Mouse (Mus musculus): ENCODE data around the gene Tmem126b. TPM values are rescaled to one million over a fixed set of nuclear protein-coding genes. Genes with fewer than 3 reads are reported as not detected.

Tmem126b gene
- total RNA-seq (2015) = 9.3 and 12.1 TPM in 2 replicates
- total RNA-seq (2017) = 11.3 and 12.8 TPM in 2 replicates

DNA sequence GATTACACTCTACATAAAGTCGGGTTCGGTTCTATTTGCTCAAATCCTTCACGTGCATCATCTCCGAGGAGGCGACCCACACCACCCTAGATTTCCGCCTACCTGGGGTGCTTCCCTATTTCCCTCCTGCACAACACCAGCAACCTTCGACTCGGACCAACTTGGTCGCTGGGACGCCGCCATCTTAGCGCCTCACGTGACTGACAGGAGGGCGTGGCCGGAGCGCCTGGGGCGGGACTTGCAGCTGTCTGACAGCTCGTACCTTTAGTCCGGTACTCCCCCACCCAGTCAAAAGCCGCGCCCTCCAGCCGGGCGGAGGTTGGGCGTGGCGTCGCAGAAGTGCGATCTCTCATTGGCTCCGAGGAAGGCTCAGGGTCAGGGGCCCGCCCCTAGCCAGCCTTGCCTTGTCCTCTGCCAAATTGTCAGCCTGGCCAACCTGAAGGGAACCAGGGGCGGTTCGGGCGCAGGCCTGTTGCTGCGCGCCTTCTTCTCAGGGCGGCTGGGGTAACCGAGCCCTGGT is at the start of gene Tmem126b:
TSS of gene Tmem126b (minus strand) at position 209 of the 520 bp plus-strand sequence.
- ATAC-seq (replicated peaks; ENCODE audit: poor library complexity) = peak; percentile 93

- no peak for ATAC-seq (replicated peaks; ENCODE audit: poor library complexity)
Observed at GRCm38 (mm10) chr7:90512293-90512692, 36.5 kb upstream of the Tmem126b start.

- no peak for ATAC-seq (replicated peaks; ENCODE audit: poor library complexity)
Observed at GRCm38 (mm10) chr7:90508124-90508523, 32.3 kb upstream of the Tmem126b start.

DNA sequence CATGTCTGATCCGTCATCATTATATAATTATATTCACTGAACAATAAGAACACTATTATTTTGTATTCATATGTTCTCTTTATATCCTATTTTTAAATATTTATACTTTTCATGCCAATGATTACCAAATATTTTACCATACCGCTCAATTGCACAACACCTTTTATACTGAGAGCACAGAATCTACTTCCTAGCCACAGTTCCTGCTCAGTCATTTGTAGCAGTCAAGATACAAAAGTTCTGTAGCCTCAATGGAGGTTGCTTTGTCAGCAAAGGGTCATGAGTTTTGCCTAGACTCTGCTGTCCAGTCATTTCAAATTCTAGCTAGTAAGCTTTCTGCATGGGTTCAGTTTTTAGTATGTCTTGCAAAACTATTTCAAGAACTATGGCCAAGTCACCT is 6.8 kb upstream of the Tmem126b start:
- ATAC-seq (replicated peaks; ENCODE audit: poor library complexity) = peak; percentile 63

DNA sequence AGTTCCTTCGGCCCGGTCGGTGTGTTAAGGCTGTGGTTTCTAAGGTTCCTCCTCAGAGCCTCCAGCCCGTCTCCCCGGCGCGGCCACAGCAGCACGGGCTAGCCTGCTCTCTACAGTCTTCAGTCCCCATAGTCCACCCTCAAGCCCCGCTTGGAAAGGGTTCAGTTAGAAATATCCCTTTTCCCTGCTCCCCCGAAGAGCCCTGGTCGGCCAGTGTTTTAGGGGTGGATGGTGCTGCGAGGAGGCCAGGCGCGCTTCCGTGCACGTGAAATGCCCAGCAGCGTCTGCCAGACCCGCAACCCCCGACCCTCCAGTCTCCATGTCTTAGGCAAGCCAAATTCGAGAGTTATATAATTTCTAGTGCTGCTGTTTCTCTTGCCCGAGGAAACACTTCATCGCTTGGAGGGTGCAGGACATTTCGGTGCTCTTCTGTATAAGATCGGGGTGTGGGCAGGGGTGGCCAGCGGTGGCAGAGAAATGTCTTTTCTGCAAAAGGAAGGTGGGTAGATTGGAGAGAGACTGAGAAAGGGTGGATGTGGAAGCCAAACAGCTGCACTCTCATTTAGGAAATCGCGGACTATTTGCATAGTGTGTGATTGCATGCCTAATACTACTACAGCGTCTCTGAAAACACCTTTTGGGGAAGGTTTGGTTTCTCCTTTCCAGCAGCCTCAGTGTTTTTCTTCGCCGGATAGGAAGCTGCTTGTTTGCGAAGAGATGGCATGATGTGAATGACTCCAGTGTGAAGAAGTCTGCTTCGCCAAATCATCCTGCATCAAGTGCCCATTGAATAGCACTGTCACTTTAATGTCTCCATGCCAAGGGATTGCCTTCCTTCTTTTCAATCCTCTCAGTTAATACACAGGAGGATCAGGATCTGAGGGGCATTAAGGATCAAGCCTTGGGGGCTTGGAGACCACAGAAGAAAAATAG is 778 bp upstream of the Tmem126b start, which contains the start of gene Dlg2:
TSS of gene Dlg2 (plus strand) at position 360 of the 933 bp plus-strand sequence.
- ATAC-seq (replicated peaks; ENCODE audit: poor library complexity) = peak; percentile 7; the same call in 1 of the 2 replicates

- no peak for ATAC-seq (replicated peaks; ENCODE audit: poor library complexity)
Observed at GRCm38 (mm10) chr7:90473511-90473910, 2.3 kb downstream of the Tmem126b start.

- ATAC-seq (replicated peaks; ENCODE audit: poor library complexity) = no peak
Observed at GRCm38 (mm10) chr7:90461441-90461840, 14.4 kb downstream of the Tmem126b start.

- ATAC-seq (replicated peaks; ENCODE audit: poor library complexity) = peak; percentile 70
Observed at GRCm38 (mm10) chr7:90460930-90461329, 14.9 kb downstream of the Tmem126b start.

DNA sequence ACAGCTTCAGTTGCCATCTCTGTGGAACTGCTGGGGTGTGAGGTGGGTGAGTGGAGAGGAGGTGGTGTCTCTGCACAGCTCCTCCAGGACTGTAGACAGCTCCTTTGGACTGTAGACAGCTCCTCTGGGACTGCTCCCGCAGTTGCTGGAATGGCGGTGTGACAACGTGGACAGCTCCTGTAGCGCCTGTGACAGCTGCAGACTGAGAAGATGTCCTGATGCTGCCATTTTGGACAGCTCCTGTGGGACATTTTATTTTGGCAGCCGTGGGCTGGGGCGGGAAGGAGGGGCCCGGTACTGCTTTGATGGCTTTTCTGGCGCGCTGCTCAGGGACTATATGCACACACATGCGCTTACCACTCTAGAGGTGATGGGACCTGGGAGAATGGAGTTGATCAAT is 15.5 kb downstream of the Tmem126b start:
- ATAC-seq (replicated peaks; ENCODE audit: poor library complexity) = no peak

- ATAC-seq (replicated peaks; ENCODE audit: poor library complexity) = peak; percentile 19; the same call in 1 of the 2 replicates
Observed at GRCm38 (mm10) chr7:90457517-90457916, 18.3 kb downstream of the Tmem126b start.

DNA sequence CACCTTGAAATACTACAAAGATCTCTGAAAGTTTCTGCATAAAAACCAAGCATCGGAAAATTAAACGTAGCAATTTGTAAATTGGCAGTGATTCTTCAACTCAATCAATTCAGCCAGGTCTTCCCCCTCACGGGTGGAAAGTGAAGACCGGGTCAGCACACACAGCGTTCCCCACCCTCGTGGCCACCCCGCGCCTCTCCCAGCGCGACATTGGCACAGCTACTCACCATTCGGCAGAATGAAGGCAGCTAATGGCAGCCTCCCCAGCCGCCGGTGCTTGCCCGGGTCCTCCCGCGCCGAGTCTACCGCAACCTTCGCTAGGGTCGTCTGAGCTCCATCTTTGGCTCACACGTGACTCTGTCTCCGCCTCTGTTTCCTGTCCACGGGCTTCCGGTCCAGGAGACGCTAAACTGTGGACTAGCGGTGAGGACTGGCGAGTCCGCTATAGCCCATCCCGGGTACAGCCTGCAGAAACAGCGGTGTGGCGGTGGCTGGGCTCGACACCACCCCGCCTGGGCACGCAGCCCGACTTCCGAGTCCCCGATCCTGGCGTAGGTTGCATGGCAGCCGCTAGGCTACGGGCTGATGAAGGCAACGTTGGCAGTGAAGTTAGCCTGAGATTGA is 18.8 kb downstream of the Tmem126b start, which contains the start of gene Tmem126a:
TSS of gene Tmem126a (minus strand) at position 385 of the 624 bp plus-strand sequence.
- ATAC-seq (replicated peaks; ENCODE audit: poor library complexity) = peak; percentile 88

DNA sequence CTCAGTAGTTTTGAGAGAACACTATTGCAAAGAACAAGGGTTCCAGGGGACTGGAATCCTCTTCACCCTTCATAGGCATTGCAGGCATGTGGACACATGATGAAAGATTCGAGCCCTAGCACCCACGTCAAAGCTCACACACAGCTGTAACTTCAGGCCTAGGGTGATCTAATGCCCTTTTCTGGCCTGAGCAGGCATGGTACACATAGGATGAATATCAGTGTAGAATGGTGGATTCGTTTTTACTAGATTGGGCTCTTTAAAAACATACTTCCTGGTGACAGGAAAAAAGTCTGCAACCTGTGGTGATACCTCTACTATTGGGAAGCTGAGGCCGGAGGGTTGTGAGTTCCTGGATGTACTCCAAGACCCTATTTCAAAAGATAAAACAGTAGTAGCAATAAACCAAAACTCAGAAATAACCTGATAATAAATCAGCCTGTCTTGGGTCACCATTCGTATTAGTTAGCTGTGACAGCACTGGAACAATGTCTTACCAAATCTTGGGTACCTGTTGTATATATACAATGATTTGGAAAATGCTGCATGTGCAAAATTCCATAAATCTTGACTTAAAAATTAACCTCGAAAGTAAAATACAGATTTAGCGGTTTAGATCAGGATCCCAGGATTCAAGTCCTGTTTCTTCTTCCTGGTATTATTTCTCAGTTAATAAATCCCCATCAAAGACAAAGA is 19.5 kb downstream of the Tmem126b start:
- no peak for ATAC-seq (replicated peaks; ENCODE audit: poor library complexity)

- no peak for ATAC-seq (replicated peaks; ENCODE audit: poor library complexity)
Observed at GRCm38 (mm10) chr7:90444206-90444605, 31.6 kb downstream of the Tmem126b start.

GRCm38 (mm10) chr7:90443101-90444091 is 32.4 kb downstream of the Tmem126b start:
- peak; percentile 40 for ATAC-seq (replicated peaks; ENCODE audit: poor library complexity)

- peak; percentile 88 for ATAC-seq (replicated peaks; ENCODE audit: poor library complexity)
Observed at GRCm38 (mm10) chr7:90442518-90443080, 33.2 kb downstream of the Tmem126b start, which contains the start of gene Crebzf. Crebzf (plus strand) TSS chr7:90442729.

DNA sequence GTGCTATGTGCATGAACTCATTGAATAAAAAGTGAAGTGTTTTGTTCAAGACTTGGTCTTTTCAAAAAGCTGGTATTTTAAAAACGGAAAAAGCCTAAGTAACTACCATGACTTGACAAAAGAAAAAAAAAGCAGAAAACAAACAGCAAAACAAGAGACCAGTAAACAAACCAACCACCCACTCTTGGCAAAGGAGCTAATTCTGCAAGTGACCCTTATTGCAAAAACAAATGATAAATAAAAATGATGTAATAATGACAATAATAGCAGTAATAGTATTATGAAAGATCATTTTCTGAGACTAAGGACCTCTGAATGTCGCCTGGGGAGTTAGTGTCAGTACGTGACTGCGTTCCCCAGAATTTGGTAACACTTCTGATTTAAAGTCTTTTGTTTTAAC is 33.7 kb downstream of the Tmem126b start:
- peak; percentile 8 for ATAC-seq (replicated peaks; ENCODE audit: poor library complexity)

DNA sequence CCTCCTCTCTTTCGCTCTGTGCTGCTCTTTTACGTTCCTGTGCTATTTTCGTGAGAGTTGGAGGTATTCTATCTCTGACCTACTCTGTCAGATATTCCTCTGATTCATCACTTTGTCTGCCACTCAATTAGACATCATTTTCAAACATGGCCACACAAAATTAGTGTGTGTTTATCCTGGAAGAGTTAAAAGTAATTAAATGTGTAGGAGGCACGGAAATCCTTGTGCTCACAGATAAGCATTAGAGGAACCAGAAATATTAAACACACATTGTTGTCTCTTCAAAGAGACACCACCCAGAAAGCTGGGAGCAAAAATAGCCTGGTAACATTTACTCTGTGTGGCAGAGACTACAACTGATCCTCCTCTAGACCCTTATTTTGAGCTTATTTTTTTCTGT is 35.8 kb downstream of the Tmem126b start:
- ATAC-seq (replicated peaks; ENCODE audit: poor library complexity) = no peak

GRCm38 (mm10) chr7:90432221-90432620 is 43.6 kb downstream of the Tmem126b start:
- ATAC-seq (replicated peaks; ENCODE audit: poor library complexity) = no peak

DNA sequence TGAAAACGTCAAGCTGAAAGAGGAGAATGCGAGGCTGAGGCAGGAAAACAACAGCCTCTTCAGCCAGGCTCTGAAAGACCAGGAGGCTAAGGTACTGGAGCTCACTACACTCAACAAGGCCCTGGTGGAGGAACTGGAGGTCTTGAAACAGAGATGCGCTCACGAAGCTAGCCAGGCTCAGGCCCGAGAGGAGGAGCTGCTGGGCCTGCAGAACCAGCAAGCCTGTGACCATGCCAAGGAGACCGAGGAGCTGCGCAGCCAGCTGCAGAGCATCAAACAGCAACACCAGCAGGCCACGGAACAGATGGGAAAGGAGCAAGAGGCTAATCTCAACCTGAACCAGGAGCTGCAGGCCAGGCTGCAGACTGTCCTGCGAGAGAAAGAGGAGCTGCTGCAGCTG is 48.8 kb downstream of the Tmem126b start:
- ATAC-seq (replicated peaks; ENCODE audit: poor library complexity) = no peak
